Mouse (Mus musculus) thymus, postnatal 25 days (tissue): ENCODE measurements at regions not wholly inside any gene's neighbourhood (a gene's known extent, or its start where the extent isn't known, plus 50 kb on each side); places are given as distances from the start of the nearest gene placed in this dataset.
A peak's percentile ranks its signal among the peaks of the same experiment; 100 is the strongest.

Source experiments
- DNase-seq: peaks from one replicate; pipeline ENCODE4 v3.0.0; 2022

- DNase-seq: no peak
Measured at GRCm38 (mm10) chr9:62590407-62591195, 53.8 kb upstream of the Coro2b start.

- DNase-seq: no peak
Measured at GRCm38 (mm10) chr9:62591196-62591485, 54.3 kb upstream of the Coro2b start.

GRCm38 (mm10) chr9:62598056-62598455 lies 61.2 kb upstream of the Coro2b start:
- no peak for DNase-seq

GRCm38 (mm10) chr9:62598956-62599355 lies 62.1 kb upstream of the Coro2b start:
- DNase-seq: no peak

- no peak for DNase-seq
Measured at GRCm38 (mm10) chr9:62610526-62610925, 67.1 kb upstream of the Itga11 start.

- DNase-seq: no peak
Measured at GRCm38 (mm10) chr9:62611452-62611851, 66.2 kb upstream of the Itga11 start.

- DNase-seq: no peak
Measured at GRCm38 (mm10) chr9:62613053-62613452, 64.6 kb upstream of the Itga11 start.

- DNase-seq: no peak
Measured at GRCm38 (mm10) chr9:62613806-62614205, 63.8 kb upstream of the Itga11 start.

GRCm38 (mm10) chr9:62614950-62615349 lies 62.7 kb upstream of the Itga11 start:
- no peak for DNase-seq

- no peak for DNase-seq
Measured at GRCm38 (mm10) chr9:62615799-62616198, 61.8 kb upstream of the Itga11 start.

GRCm38 (mm10) chr9:62618994-62619393 lies 58.6 kb upstream of the Itga11 start:
- no peak for DNase-seq

- no peak for DNase-seq
Measured at GRCm38 (mm10) chr9:62620901-62621445, 56.7 kb upstream of the Itga11 start.

GRCm38 (mm10) chr9:62622106-62622505 lies 55.5 kb upstream of the Itga11 start:
- peak; percentile 38 for DNase-seq

- DNase-seq: no peak
Measured at GRCm38 (mm10) chr9:62624562-62625044, 53.0 kb upstream of the Itga11 start.

GRCm38 (mm10) chr9:62627071-62628000 lies 50.3 kb upstream of the Itga11 start:
- no peak for DNase-seq
